Mouse (Mus musculus) spleen, adult 2 months (tissue): ENCODE measurements around the gene Rfpl4. TPM values are rescaled to one million over a fixed set of nuclear protein-coding genes. Genes with fewer than 3 reads are reported as not detected.
A peak's percentile ranks its signal among the peaks of the same experiment; 100 is the strongest.
"Not testable (repeated sequence)": the region's sequence is repeated elsewhere in the genome, so short reads cannot be mapped to it uniquely, and the experiment has no call there.

Experiments used
- DNase-seq, 2 experiments: peaks; one replicate each; pipeline versions ENCODE4 v3.0.0 to v3.0.0-alpha.2; 2012 to 2021; ENCODE audit warnings: low spot score in 2 of 2, low read depth in 1 of 2
- H3K27ac ChIP-seq: fragments of 200-500 bp; 2 replicates; pipeline ENCODE4 v1.5.1; 2012; ENCODE audit warnings: low read length, inconsistent platforms; ENCODE audit not compliant: insufficient read depth
- H3K27me3 ChIP-seq: fragments of 200-500 bp; 2 replicates; pipeline ENCODE4 v1.6.1; 2012; ENCODE audit warnings: mild to moderate bottlenecking, moderate library complexity, low read length, inconsistent platforms; ENCODE audit not compliant: control insufficient read depth, insufficient read depth
- H3K36me3 ChIP-seq: fragments of 200-500 bp; 2 replicates; pipeline ENCODE4 v1.6.1; 2012; ENCODE audit warnings: mild to moderate bottlenecking, low read length, inconsistent platforms; ENCODE audit not compliant: control insufficient read depth, insufficient read depth
- H3K4me1 ChIP-seq: fragments of 200-500 bp; 2 replicates; pipeline ENCODE4 v1.6.1; 2011; ENCODE audit warnings: inconsistent platforms; ENCODE audit not compliant: control insufficient read depth, insufficient read depth, insufficient read length
- H3K4me3 ChIP-seq: fragments of 200-500 bp; 2 replicates; pipeline ENCODE4 v1.5.1; 2011; ENCODE audit warnings: mild to moderate bottlenecking, inconsistent platforms; ENCODE audit not compliant: insufficient read depth, insufficient read length; ENCODE audit errors: extremely low read depth
- CTCF ChIP-seq: fragments of 200-500 bp; IDR thresholded peaks from 2 replicates; pipeline ENCODE4 v1.5.1; 2011; ENCODE audit warnings: mild to moderate bottlenecking, inconsistent platforms; ENCODE audit not compliant: insufficient read depth, insufficient read length, insufficient replicate concordance; ENCODE audit errors: extremely low read depth
- POLR2A ChIP-seq: fragments of 200-500 bp; IDR thresholded peaks from 2 replicates; pipeline ENCODE4 v1.6.1; 2011; ENCODE audit warnings: low read depth, low read length, inconsistent platforms
- WGBS: fragments of 180-500 bp; shearing (Covaris S2); methylation state at CpG from one replicate; pipeline ENCODE4 v1.1.7; 2018; 5-methylcytosine and 5-hydroxymethylcytosine counted together
- polyA plus RNA-seq: library from polyadenylated mRNA; depleted of rRNA; stranded (reverse); fragments of >200 nt; gene quantifications from 2 replicates; pipeline ENCODE4 v1.2.3, GENCODE M21; 2012

The Rfpl4 gene
- polyA plus RNA-seq, 1 experiment: not detected

- WGBS: 95% methylated on average over 2 of the region's 2 CpGs
- TF ChIP-seq CTCF (no peak), POLR2A (no peak)
- Histone ChIP-seq H3K36me3 (peaks cover 13% of the 10 kb centered on the region), H3K4me3 (no peak overlapping the region), H3K27ac (peak overlapping the region; percentile 63; the same call in 1 of the 2 replicates), H3K27me3 (no peaks in the 10 kb centered on the region), H3K4me1 (peaks cover 23% of the 10 kb centered on the region; the same call in 1 of the 2 replicates)
- DNase-seq: no peak
These were observed 34.8 kb downstream of the Rfpl4 start for GRCm38 (mm10) chr7:5081939-5082338.

GRCm38 (mm10) chr7:5081241-5081640 lies 35.5 kb downstream of the Rfpl4 start:
- Histone ChIP-seq H3K27me3 (no peaks in the 10 kb centered on the region), H3K27ac (no peak overlapping the region), H3K4me1 (peaks cover 23% of the 10 kb centered on the region; the same call in 1 of the 2 replicates), H3K4me3 (peak overlapping the region; percentile 25), H3K36me3 (peaks cover 20% of the 10 kb centered on the region)
- no peak for DNase-seq
- no peak for TF ChIP-seq CTCF
- WGBS: 51% methylated on average over 6 of the region's 6 CpGs

GRCm38 (mm10) chr7:5080815-5081214 lies 35.9 kb downstream of the Rfpl4 start:
- no peak for DNase-seq
- Histone ChIP-seq H3K27me3 (no peaks in the 10 kb centered on the region), H3K4me3 (peak overlapping the region; percentile 90), H3K4me1 (peaks cover 23% of the 10 kb centered on the region; the same call in 1 of the 2 replicates), H3K36me3 (peaks cover 23% of the 10 kb centered on the region), H3K27ac (peak overlapping the region; percentile 90)
- 14% methylated on average over 6 of the region's 6 CpGs for WGBS
- TF ChIP-seq CTCF (no peak), POLR2A (no peak)

DNA sequence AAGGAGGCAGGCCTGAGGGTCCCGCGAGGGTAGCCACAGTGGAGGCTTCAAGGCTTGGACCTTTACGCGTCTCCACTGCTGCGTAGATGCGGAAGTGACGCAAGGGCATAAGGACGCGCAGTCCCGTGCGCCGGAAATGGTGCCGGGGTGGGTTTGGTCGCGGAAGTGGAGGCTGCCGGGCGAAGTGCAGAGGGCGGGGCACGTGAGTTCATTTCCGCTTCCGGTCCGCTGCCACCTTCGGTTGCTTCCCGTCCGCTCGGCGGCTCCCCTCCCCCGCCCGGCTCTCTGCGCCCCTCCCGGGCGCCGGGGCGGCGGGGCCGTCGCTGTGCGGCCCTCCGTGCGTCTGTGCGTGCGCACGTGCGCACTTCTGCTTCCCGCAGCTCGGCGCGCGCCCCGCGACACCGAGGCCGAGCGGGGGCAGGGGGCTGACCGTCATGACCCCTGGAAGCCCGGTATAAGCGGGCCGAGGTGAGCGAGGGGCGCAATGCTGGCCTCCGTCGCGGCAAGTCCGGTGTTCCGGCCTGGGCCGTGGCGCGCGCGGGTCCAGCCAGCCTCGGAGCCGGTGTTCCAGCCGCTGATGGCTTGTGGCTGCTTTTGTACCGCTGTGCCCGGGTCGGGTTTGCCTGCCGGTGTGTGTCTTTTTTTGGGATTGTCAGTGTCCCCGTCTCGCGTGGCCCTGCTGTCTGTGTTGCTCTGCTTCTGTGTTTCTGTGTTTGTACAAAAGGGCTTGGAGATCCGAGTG lies 36.6 kb downstream of the Rfpl4 start, which contains the start of gene Epn1:
Gene Epn1, plus strand, starts transcription at position 226 of the 742 bp plus-strand sequence.
- Histone ChIP-seq H3K4me1 (peaks cover 23% of the 10 kb centered on the region; the same call in 1 of the 2 replicates), H3K36me3 (peaks cover 27% of the 10 kb centered on the region), H3K27ac (peak within 1 kb of the TSS; percentile 90), H3K4me3 (peak within 1 kb of the TSS; percentile 90), H3K27me3 (no peaks in the 10 kb centered on the region)
- WGBS: under 1% methylated on average over 78 of the region's 81 CpGs
- DNase-seq: peak; percentile 94 to 96
- peak; percentile 49; the same call in 1 of the 2 replicates for TF ChIP-seq POLR2A
- no peak for TF ChIP-seq CTCF

GRCm38 (mm10) chr7:5079365-5080009 lies 37.3 kb downstream of the Rfpl4 start:
- Histone ChIP-seq H3K36me3 (peaks cover 29% of the 10 kb centered on the region), H3K4me1 (peaks cover 19% of the 10 kb centered on the region; the same call in 1 of the 2 replicates), H3K27ac (peak overlapping the region; percentile 76), H3K4me3 (peak overlapping the region; percentile 90)
- 55% methylated on average over 10 of the region's 13 CpGs for WGBS
- not testable (repeated sequence) for DNase-seq, H3K27me3 ChIP-seq

GRCm38 (mm10) chr7:5076931-5077330 lies 39.8 kb downstream of the Rfpl4 start:
- no peak overlapping the region for H3K27ac ChIP-seq
- peaks cover 7% of the 10 kb centered on the region; the same call in 1 of the 2 replicates for H3K4me1 ChIP-seq
- no peak for DNase-seq
- H3K27me3 ChIP-seq: no peaks in the 10 kb centered on the region
- no peak for TF ChIP-seq CTCF
- TF ChIP-seq POLR2A: no peak
- peaks cover 49% of the 10 kb centered on the region for H3K36me3 ChIP-seq
- no peak overlapping the region for H3K4me3 ChIP-seq
- WGBS: 86% methylated on average over 2 of the region's 2 CpGs

GRCm38 (mm10) chr7:5074984-5075383 lies 41.8 kb downstream of the Rfpl4 start:
- no peak overlapping the region for H3K27ac ChIP-seq
- H3K36me3 ChIP-seq: peaks cover 66% of the 10 kb centered on the region

More at GRCm38 (mm10) chr7:5074984-5075383, 41.8 kb downstream of the Rfpl4 start:
- Histone ChIP-seq H3K27me3 (no peaks in the 10 kb centered on the region), H3K4me3 (no peak overlapping the region), H3K4me1 (no peaks in the 10 kb centered on the region; the same call in 1 of the 2 replicates)
- 93% methylated on average over 5 of the region's 5 CpGs for WGBS
- DNase-seq: no peak
- TF ChIP-seq CTCF: no peak
- TF ChIP-seq POLR2A: no peak
